Mouse (Mus musculus) embryonic fibroblast, embryonic 13.5 days (primary cell): ENCODE results near the gene Prima1.

ENCODE experiments used
- CTCF ChIP-seq: IDR thresholded peaks from 2 replicates; pipeline ENCODE4 v1.5.1; 2011; ENCODE audit warnings: mild to moderate bottlenecking, control low read depth, low read length, moderate library complexity, borderline replicate concordance; ENCODE audit not compliant: insufficient read depth
- POLR2A ChIP-seq: IDR thresholded peaks from 2 replicates; pipeline ENCODE4 v1.6.1; 2011; ENCODE audit warnings: low read depth, mild to moderate bottlenecking, control low read depth, low read length, moderate library complexity

GRCm38 (mm10) chr12:103252901-103253434 is 11.0 kb upstream of the Prima1 start:
- TF ChIP-seq CTCF (no peak), POLR2A (no peak)
